Mouse (Mus musculus) cerebellum, adult 2 months (tissue): ENCODE measurements around the gene Sytl1. TPM values are rescaled to one million over a fixed set of nuclear protein-coding genes. Genes with fewer than 3 reads are reported as not detected.

Experiments
- DNase-seq, 2 experiments: peaks; one replicate each; pipeline ENCODE4 v3.0.0; 2021
- H3K27ac ChIP-seq: fragments of 200-500 bp; 2 replicates; pipeline ENCODE4 v1.5.1; 2012; ENCODE audit warnings: low read length, control low read depth, inconsistent platforms; ENCODE audit not compliant: insufficient read depth
- H3K27me3 ChIP-seq: fragments of 200-500 bp; 2 replicates; pipeline ENCODE4 v1.6.1; 2012; ENCODE audit warnings: inconsistent platforms, mild to moderate bottlenecking, low read length, moderate library complexity; ENCODE audit not compliant: control insufficient read depth, insufficient read depth
- H3K4me1 ChIP-seq: fragments of 200-500 bp; 2 replicates; pipeline ENCODE4 v1.6.1; 2011; ENCODE audit warnings: low read length; ENCODE audit not compliant: control insufficient read depth, insufficient read depth
- H3K4me3 ChIP-seq: fragments of 200-500 bp; replicated peaks from 2 replicates; pipeline ENCODE3; 2011; ENCODE audit warnings: mild to moderate bottlenecking, low read depth, low read length, control low read depth; ENCODE audit not compliant: insufficient read depth
- CTCF ChIP-seq: fragments of 200-500 bp; IDR thresholded peaks from 2 replicates; pipeline ENCODE4 v1.5.1; 2011; ENCODE audit warnings: low read depth, mild to moderate bottlenecking, control low read depth, low read length, moderate library complexity, borderline replicate concordance; ENCODE audit not compliant: insufficient read depth
- POLR2A ChIP-seq: fragments of 200-500 bp; IDR thresholded peaks from 2 replicates; pipeline ENCODE4 v1.6.1; 2011; ENCODE audit warnings: low read length, control low read depth, borderline replicate concordance; ENCODE audit not compliant: insufficient read depth
- WGBS: fragments of 180-500 bp; shearing (Covaris S2); methylation state at CpG from one replicate; pipeline ENCODE4 v1.1.7; 2018; 5-methylcytosine and 5-hydroxymethylcytosine counted together
- polyA plus RNA-seq: library from polyadenylated mRNA; depleted of rRNA; stranded (reverse); fragments of >200 nt; gene quantifications from 2 replicates; pipeline ENCODE4 v1.2.3, GENCODE M21; 2012

Gene Sytl1
- polyA plus RNA-seq, 1 experiment = 0.59 TPM

- H3K4me1 ChIP-seq = no peaks in the 10 kb centered on the region
- 95% methylated on average over 5 of the region's 5 CpGs for WGBS
- no peak for TF ChIP-seq CTCF
- TF ChIP-seq POLR2A = no peak
- no peak overlapping the region for H3K27ac ChIP-seq
- H3K4me3 ChIP-seq = no peak overlapping the region
- H3K27me3 ChIP-seq = no peaks in the 10 kb centered on the region
- DNase-seq = no peak
These were observed 843 bp upstream of the Sytl1 start for GRCm38 (mm10) chr4:133263756-133264155.

- H3K4me1 ChIP-seq = no peaks in the 10 kb centered on the region
- DNase-seq = no peak
- H3K4me3 ChIP-seq = no peak overlapping the region
- H3K27me3 ChIP-seq = no peaks in the 10 kb centered on the region
- 52% methylated on average over 7 of the region's 7 CpGs for WGBS
- TF ChIP-seq CTCF (no peak), POLR2A (no peak)
- H3K27ac ChIP-seq = no peak overlapping the region
These were observed 543 bp downstream of the Sytl1 start for GRCm38 (mm10) chr4:133262375-133262765.

- Histone ChIP-seq H3K27me3 (no peaks in the 10 kb centered on the region), H3K4me3 (no peak overlapping the region), H3K4me1 (no peaks in the 10 kb centered on the region), H3K27ac (no peak overlapping the region)
- WGBS = 37% methylated on average over 10 of the region's 10 CpGs
- TF ChIP-seq POLR2A (no peak), CTCF (no peak)
- no peak for DNase-seq
These were observed 1.1 kb downstream of the Sytl1 start for GRCm38 (mm10) chr4:133261641-133262374.

- DNase-seq = no peak
- H3K27me3 ChIP-seq = no peaks in the 10 kb centered on the region
- H3K27ac ChIP-seq = no peak overlapping the region
- 90% methylated on average over 12 of the region's 12 CpGs for WGBS
- no peaks in the 10 kb centered on the region for H3K4me1 ChIP-seq
- no peak overlapping the region for H3K4me3 ChIP-seq
- no peak for TF ChIP-seq CTCF
- no peak for TF ChIP-seq POLR2A
These were observed 5.0 kb downstream of the Sytl1 start for GRCm38 (mm10) chr4:133257798-133258408.

GRCm38 (mm10) chr4:133257230-133257629, 5.7 kb downstream of the Sytl1 start:
- H3K27me3 ChIP-seq = no peaks in the 10 kb centered on the region
- TF ChIP-seq POLR2A = no peak
- TF ChIP-seq CTCF = no peak
- WGBS = 43% methylated on average over 12 of the region's 12 CpGs
- no peak for DNase-seq
- no peaks in the 10 kb centered on the region for H3K4me1 ChIP-seq
- no peak overlapping the region for H3K27ac ChIP-seq
- H3K4me3 ChIP-seq = no peak overlapping the region

- DNase-seq = no peak
- Histone ChIP-seq H3K4me1 (no peaks in the 10 kb centered on the region), H3K27me3 (no peaks in the 10 kb centered on the region), H3K27ac (no peak overlapping the region), H3K4me3 (no peak overlapping the region)
- WGBS = 20% methylated on average over 24 of the region's 24 CpGs
- no peak for TF ChIP-seq CTCF
- TF ChIP-seq POLR2A = no peak
These were observed 6.1 kb downstream of the Sytl1 start for GRCm38 (mm10) chr4:133256820-133257219.

DNA sequence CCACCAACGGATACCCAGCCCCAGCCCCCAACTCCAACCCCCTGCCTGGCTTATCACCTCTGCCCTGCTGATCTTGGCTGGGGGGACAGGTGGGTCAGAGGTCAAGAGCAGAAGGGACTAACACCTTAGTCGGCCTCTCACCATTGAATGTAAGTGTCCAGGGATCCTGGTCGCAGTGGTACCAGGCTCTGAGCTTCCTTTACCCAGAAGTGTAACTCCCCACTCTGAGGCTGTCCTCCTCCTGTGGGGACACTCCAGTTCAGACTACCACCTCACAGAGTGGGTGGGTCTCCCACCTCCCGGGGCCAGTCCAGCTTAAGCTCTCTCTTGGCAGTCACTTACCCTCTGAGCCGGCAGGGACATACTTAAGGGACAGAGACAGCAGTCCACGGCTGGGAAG, 7.5 kb downstream of the Sytl1 start:
- no peak for DNase-seq
- TF ChIP-seq CTCF (no peak), POLR2A (no peak)
- no peak overlapping the region for H3K4me3 ChIP-seq
- no peak overlapping the region for H3K27ac ChIP-seq
- 67% methylated on average over 6 of the region's 6 CpGs for WGBS
- no peaks in the 10 kb centered on the region for H3K4me1 ChIP-seq
- no peaks in the 10 kb centered on the region for H3K27me3 ChIP-seq

DNA sequence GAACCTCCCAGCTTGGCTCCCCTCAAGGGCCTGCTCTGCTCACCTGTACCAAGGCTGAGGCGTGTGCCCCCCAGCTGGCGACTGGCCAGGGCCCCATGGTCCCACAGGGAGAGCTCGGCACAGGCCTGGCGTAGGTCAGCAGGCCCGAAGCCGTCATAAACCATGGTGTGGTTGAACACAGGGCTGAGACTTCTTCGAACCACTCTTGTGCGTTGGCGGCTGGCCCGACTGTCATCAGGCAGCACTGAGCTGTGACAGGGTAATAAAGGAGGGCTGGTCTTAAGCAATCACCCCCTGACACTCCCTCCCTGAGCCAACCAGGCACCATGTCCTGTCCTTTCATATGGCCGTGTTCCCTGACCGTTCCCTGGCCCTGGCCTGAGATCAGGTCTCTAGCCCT, 9.5 kb downstream of the Sytl1 start:
- DNase-seq = no peak
- TF ChIP-seq CTCF (no peak), POLR2A (no peak)
- no peaks in the 10 kb centered on the region for H3K27me3 ChIP-seq
- H3K4me1 ChIP-seq = no peaks in the 10 kb centered on the region
- H3K4me3 ChIP-seq = no peak overlapping the region
- WGBS = 67% methylated on average over 12 of the region's 12 CpGs
- no peak overlapping the region for H3K27ac ChIP-seq
